Mouse (Mus musculus): ENCODE results near the gene Rxrb.

Rxrb gene

GRCm38 (mm10) chr17:34025756-34026151 is 5.9 kb upstream of the Rxrb start:
- DNase-seq (ENCODE audit: low read depth): no peak

- peak; percentile 63 for DNase-seq (ENCODE audit: low read depth)
These were observed 5.4 kb upstream of the Rxrb start for GRCm38 (mm10) chr17:34026221-34026620.

- peak; percentile 87 for DNase-seq (ENCODE audit: low read depth)
These were observed 4.5 kb upstream of the Rxrb start for GRCm38 (mm10) chr17:34026917-34027655.

- DNase-seq (ENCODE audit: low read depth): peak; percentile 94
These were observed 3.9 kb upstream of the Rxrb start, which contains the start of gene H2-Ke6 for GRCm38 (mm10) chr17:34027656-34028223. Gene H2-Ke6, minus strand, starts transcription at chr17:34028060.

GRCm38 (mm10) chr17:34028501-34029149 is 3.0 kb upstream of the Rxrb start:
- peak; percentile 19 for DNase-seq (ENCODE audit: low read depth)

GRCm38 (mm10) chr17:34029150-34029889 is 2.3 kb upstream of the Rxrb start:
- peak; percentile 18 for DNase-seq (ENCODE audit: low read depth)

GRCm38 (mm10) chr17:34029890-34030595 is 1.6 kb upstream of the Rxrb start:
- peak; percentile 26 for DNase-seq (ENCODE audit: low read depth)

GRCm38 (mm10) chr17:34030861-34031326 is 718 bp upstream of the Rxrb start:
- DNase-seq (ENCODE audit: low read depth): no peak

- peak; percentile 83 for DNase-seq (ENCODE audit: low read depth)
These were observed 591 bp downstream of the Rxrb start for GRCm38 (mm10) chr17:34032174-34032632.

- DNase-seq (ENCODE audit: low read depth): no peak
These were observed 1.2 kb downstream of the Rxrb start for GRCm38 (mm10) chr17:34032806-34033205.

- no peak for DNase-seq (ENCODE audit: low read depth)
These were observed 1.8 kb downstream of the Rxrb start for GRCm38 (mm10) chr17:34033441-34033840.

GRCm38 (mm10) chr17:34034064-34034463 is 2.5 kb downstream of the Rxrb start:
- peak; percentile 89 for DNase-seq (ENCODE audit: low read depth)

GRCm38 (mm10) chr17:34035517-34035916 is 3.9 kb downstream of the Rxrb start:
- DNase-seq (ENCODE audit: low read depth): no peak

GRCm38 (mm10) chr17:34036647-34037046 is 5.0 kb downstream of the Rxrb start:
- no peak for DNase-seq (ENCODE audit: low read depth)

- no peak for DNase-seq (ENCODE audit: low read depth)
These were observed 5.6 kb downstream of the Rxrb start for GRCm38 (mm10) chr17:34037241-34037640.

GRCm38 (mm10) chr17:34038440-34038839 is 6.8 kb downstream of the Rxrb start:
- DNase-seq (ENCODE audit: low read depth): no peak

GRCm38 (mm10) chr17:34038878-34039561 is 7.4 kb downstream of the Rxrb start, which contains the start of gene Col11a2:
Gene Col11a2, plus strand, starts transcription at chr17:34039437.
- no peak for DNase-seq (ENCODE audit: low read depth)

GRCm38 (mm10) chr17:34039562-34040450 is 8.2 kb downstream of the Rxrb start:
- DNase-seq (ENCODE audit: low read depth): no peak

GRCm38 (mm10) chr17:34045941-34046340 is 14.3 kb downstream of the Rxrb start:
- DNase-seq (ENCODE audit: low read depth): no peak
